Mouse (Mus musculus): ENCODE results near the gene Chp1. TPM values are rescaled to one million over a fixed set of nuclear protein-coding genes. Genes with fewer than 3 reads are reported as not detected.
"Not testable (repeated sequence)": the region's sequence is repeated elsewhere in the genome, so short reads cannot be mapped to it uniquely, and the experiment has no call there.

The Chp1 gene
- total RNA-seq, 2 experiments from 2014 or later, result 58.5 to 64.0 TPM

DNA sequence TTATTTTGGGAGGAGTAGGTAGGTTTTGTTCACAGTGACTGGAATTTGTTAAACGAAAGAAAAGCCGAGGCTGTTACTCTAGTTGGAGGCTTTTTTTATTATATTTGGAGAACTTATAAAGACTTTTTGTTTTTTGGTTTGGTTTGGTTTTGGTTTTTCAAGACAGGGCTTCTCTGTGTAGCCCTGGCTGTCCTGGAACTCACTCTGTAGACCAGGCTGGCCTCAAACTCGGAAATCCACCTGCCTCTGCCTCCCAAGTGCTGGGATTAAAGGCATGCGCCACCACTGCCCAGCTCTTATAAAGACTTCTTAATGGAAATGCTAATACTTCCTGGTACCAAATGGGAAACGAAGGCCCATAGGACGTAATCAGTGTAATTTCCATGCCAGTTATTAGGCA, 71.5 kb downstream of the Chp1 start:
- not testable (repeated sequence) for DNase-seq (ENCODE audit: low spot score in 2 of 2)

DNA sequence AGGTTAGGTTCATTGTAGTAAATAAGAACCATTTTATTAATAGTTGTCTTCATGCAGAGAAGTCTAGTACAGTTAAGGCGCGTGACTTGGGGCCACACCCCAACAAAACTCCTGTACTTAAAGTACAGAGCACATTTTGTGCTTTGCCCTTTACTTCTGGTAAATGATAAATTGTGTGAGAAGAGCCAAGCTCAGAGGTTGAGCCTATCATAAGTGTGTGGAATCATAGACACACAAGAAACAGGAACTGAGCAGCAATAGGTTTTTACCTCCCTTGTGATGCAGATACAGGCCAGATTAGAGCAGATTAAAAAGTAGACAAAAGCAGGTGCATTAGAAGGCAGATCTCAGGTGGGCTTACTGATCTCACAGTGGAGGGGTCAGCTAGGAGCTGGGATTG, 73.8 kb downstream of the Chp1 start:
- no peak for DNase-seq (ENCODE audit: low spot score in 2 of 2)

Other genes starting within 250 kb of the Chp1 start
- gene Dll4, start 221.9 kb upstream of the Chp1 start, total RNA-seq (2021), result 10 to 100 TPM; 13.7 to 13.9 TPM
- under 1 TPM; 0.65 to 0.88 TPM for gene Chac1, start 196.5 kb upstream of the Chp1 start, total RNA-seq (2021)
- 10 to 100 TPM; 18.0 TPM for gene Ino80, start 70.0 kb upstream of the Chp1 start, total RNA-seq (2021)
- gene Exd1, start 70 bp upstream of the Chp1 start, total RNA-seq (2021), result under 1 TPM; 0.05 to 0.15 TPM
- gene Nusap1, start 70.6 kb downstream of the Chp1 start, total RNA-seq (2021), result 10 to 100 TPM; 14.8 to 17.1 TPM
- 1 to 10 TPM; 5.0 to 5.7 TPM for gene Oip5, start 70.8 kb downstream of the Chp1 start, total RNA-seq (2021)
- 10 to 100 TPM; 31.2 to 32.4 TPM for gene Ndufaf1, start 115.1 kb downstream of the Chp1 start, total RNA-seq (2021)
- gene Rtf1, start 127.4 kb downstream of the Chp1 start, total RNA-seq (2021), result 10 to 100 TPM; 32.3 to 38.3 TPM
- gene Itpka, start 194.6 kb downstream of the Chp1 start, total RNA-seq (2021), result under 1 TPM; 0.29 to 0.34 TPM
- gene Ltk, start 212.7 kb downstream of the Chp1 start, total RNA-seq (2021), result not detected
- 10 to 100 TPM; 18.3 to 19.9 TPM for gene Rpap1, start 239.8 kb downstream of the Chp1 start, total RNA-seq (2021)